Mouse (Mus musculus) ZHBTc4 (cell line): Measurements from ENCODE around the gene Lrrc9.

ENCODE experiments used
- DNase-seq: peaks from one replicate; pipeline ENCODE4 v3.0.0-alpha.2; 2011; ENCODE audit warnings: low read depth, low spot score

Gene Lrrc9

GRCm38 (mm10) chr12:72441839-72442576, at the start of gene Lrrc9:
TSS of gene Lrrc9 (plus strand) at chr12:72441866.
- DNase-seq = peak; percentile 95

GRCm38 (mm10) chr12:72393046-72393805, 48.4 kb upstream of the Lrrc9 start:
- DNase-seq = peak; percentile 94

DNA sequence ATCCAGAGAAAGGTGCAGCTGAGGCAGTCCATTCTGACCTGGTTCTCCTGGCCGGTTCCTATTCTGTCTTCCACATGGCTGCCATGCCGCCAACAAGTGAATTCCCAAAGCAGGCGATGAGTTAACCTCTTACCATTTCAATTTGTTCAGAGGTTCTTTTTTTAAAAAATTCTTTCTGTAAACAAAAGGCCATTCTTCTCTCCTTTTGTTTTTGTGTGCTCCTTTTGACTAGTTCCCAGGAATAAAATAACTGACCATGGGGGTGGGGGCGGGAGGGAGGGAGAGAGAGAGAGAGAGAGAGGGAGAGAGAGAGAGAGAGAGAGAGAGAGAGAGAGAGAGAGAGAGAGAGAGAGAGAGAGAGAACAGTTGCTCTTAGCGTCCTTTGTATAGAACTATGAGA, 36.6 kb upstream of the Lrrc9 start:
- DNase-seq = no peak

- peak; percentile 56 for DNase-seq
These were observed 34.5 kb upstream of the Lrrc9 start for GRCm38 (mm10) chr12:72407146-72407545.

DNA sequence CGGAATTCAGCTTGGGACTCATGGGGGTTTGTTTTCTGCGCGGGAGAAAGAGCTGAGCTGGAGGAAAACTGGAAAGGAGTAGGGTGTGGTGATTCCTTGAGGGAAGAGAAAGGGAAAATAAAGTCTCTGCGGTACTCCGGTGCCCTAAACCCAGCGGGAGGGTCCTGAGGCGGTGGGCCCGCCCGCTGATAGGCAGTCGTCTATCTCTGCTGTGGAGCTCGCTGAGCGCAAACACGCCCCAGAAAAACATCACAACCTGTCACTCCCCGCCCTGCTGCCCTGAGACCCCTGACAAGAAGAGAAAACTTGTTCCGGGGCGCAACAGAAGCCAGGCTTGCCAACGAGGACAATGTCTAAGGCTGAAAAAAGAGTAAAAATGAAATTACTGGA, 34.0 kb upstream of the Lrrc9 start:
- DNase-seq = peak; percentile 56

DNA sequence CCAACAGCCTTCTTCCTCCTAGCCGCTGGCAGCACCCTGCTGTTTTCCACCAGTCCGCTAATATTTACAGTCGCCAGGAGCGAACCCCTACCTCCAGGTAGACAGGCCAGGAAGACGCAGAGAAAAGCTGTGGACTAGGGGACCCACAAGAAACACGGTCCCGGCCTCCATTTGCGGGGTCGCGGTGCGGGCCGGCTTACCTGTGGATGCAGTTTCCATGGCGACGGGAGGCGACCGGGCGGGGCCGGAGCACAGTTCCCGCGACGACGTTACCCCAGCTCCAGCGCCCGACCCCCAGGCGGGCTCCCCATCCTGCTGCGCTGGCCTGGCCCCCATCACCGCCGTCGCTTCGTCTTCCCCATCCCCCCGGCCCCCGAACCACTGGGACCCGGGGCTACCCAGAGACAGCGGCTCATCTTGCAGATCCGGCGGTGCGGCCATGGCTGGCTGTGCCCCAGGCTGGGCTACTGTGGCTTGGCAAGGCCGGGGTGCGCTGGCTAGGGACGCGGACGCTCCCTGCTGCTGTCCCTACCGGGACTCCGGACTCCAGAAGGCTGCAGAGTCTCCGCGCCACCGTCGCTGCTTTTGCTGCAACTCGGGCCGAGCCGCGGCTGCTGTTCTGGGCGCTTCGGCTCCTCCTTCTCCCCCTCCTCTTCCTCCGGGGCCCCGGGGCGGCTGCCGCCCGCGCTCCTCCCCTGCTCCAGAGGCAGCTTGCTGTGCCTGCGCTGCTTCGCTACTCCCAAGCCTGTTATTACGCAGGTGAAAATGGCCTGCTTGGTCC, 33.4 kb upstream of the Lrrc9 start:
- peak; percentile 67 for DNase-seq

DNA sequence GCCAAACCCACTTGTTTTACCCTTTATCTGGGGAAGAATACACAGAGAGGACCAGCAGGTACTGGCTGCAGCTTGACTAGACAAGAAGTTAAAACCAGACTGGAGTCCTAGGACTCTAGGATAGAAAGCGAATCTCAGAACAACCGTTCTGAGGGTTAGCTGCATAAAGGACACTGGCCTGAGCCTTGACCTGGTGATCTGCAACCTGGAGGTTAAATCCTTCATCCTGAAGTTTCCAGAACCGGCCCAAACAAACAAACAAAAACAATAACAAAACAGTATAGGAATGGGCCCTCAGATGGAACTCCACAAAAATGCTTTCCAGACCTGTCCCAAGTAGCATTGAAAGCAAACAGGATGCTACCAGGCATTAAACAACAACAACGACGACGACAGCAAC, 32.7 kb upstream of the Lrrc9 start, which contains the start of gene Rtn1:
Rtn1 (minus strand) TSS at position 101 of the 400 bp plus-strand sequence.
- no peak for DNase-seq

- peak; percentile 79 for DNase-seq
These were observed 23.9 kb upstream of the Lrrc9 start for GRCm38 (mm10) chr12:72417762-72418161.

- DNase-seq = peak; percentile 37
These were observed 19.0 kb upstream of the Lrrc9 start for GRCm38 (mm10) chr12:72422681-72423080.

GRCm38 (mm10) chr12:72427722-72428126, 13.9 kb upstream of the Lrrc9 start:
- peak; percentile 89 for DNase-seq

DNA sequence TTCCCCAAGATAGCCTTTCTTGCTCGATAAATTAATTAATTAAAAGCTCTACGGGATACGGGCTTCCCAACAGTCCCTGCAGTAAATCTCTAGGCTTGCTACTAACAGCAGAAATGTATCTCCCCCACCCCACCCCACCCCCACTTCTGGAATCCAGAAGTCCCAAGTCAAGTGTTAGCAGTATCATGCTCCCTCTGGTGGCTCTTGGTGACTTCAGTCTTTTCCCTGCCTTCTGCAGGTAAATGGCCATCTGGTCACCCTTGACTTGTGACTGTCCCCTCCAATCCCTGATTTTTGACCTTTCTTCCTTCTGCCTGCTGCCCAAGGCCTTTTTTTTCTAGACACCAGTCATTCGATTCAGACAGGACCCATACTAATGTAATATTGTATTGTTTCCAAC, 9.5 kb upstream of the Lrrc9 start:
- DNase-seq = peak; percentile 37

DNA sequence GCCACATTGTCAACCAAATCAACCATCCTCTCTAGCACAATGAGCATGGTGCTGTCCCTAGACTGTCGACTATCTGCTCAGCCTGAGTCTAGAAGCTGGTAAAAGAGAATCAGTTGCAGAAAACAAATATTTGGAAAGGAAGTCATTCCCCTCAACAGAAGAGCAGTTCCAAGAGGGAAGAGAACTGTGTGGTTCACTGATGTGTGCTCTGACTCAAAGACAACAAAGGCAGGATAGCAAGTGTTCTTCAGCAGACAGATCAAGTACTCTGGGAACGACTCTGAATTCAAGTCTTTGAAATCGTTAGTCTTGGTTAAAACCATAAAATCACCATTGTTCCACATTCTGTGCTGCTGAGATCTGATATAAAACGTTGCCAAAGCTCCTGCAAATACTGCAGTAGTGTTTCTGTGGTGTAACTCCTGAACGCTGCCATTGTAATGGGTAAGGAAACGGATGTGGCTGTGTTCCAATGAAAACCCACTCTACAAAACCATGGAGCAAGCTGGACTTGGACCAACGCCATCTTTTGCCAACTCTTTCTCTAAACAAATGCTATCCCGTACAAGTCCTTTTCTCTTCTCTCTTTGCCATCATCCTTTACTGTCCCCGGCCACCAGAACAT, 8.3 kb upstream of the Lrrc9 start:
- peak; percentile 46 for DNase-seq

- no peak for DNase-seq
These were observed 3.9 kb upstream of the Lrrc9 start for GRCm38 (mm10) chr12:72437676-72438341.

- DNase-seq = no peak
These were observed 2.6 kb upstream of the Lrrc9 start for GRCm38 (mm10) chr12:72438961-72439480.

GRCm38 (mm10) chr12:72453941-72454340, 12.3 kb downstream of the Lrrc9 start:
- DNase-seq = no peak

DNA sequence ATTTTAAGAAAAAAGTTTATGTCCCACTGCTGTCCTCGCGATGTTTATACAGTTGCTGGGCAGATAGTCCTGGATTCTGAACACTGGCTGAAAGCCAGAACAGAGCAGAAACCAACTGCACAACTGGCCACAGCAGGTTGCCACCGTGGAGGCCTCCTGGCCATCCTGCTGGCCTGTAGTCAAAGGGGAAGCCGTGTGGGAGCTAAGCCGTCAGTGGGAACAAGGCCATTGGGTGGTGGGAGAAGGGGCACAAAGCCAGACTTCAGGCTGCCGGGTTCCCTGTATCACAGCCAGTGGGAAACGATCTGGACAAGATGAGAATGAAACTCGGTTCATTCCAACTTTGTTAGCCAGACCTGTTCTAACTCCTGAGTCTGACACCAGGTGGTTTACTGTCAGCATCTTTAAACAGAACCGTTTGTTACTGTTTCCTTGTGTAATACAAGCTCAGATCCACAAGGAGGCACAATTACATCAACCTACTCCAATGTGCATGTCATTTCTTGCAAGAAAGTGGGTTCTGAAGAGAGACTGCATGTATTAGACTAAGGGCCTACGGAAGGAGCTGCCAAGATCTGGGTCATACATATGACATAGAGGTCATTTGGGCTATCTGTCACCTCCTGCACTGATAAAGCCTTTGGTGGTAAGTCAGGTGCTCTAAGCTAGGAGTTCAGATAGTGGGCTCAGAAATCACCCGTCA, 19.7 kb downstream of the Lrrc9 start:
- peak; percentile 61 for DNase-seq

- peak; percentile 86 for DNase-seq
These were observed 20.3 kb downstream of the Lrrc9 start for GRCm38 (mm10) chr12:72461894-72462530.

DNA sequence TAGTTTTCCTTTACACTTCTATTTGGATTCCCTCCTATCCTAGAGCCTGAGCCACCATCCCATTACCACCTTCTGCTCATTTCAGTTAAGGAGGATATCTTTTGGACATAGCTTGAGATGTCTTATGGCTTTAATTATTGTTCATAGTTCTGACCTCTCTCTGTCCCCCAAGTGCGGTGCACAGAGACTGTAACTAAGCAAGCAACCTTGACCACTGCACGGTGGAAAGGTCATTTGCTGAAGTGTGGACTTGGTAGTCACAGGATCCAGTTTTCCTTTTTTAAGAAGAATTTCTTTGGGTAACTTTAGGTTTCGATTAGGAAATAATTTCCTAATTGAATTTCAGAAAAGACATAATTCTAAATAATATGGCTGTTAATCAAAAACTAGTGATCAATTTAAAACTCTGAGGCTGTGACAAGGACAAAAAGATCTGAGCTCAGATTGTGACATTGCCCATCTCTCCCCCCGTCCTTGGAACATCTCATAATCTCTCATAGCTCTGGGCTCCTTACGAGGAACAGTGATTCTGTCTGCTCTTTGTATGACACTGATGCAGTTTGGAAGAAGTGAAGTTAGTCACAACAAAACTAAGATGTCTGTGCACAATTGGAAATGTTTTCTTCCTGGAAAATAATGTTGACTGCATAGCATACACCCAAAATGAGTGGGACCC, 24.3 kb downstream of the Lrrc9 start:
- no peak for DNase-seq

GRCm38 (mm10) chr12:72467269-72467668, 25.6 kb downstream of the Lrrc9 start:
- no peak for DNase-seq
